Mouse (Mus musculus): ENCODE data around the gene Mpped1.

Gene Mpped1

GRCm38 (mm10) chr15:83894261-83894660, 115.0 kb downstream of the Mpped1 start:
- no peak for DNase-seq

GRCm38 (mm10) chr15:83896011-83896410, 116.7 kb downstream of the Mpped1 start:
- no peak for DNase-seq

GRCm38 (mm10) chr15:83897286-83897685, 118.0 kb downstream of the Mpped1 start:
- no peak for DNase-seq

GRCm38 (mm10) chr15:83906472-83906871, 127.2 kb downstream of the Mpped1 start:
- no peak for DNase-seq

Data from kidney, adult 9 months (tissue).